Mouse (Mus musculus): Measurements from ENCODE around the gene G6pc3. TPM values are rescaled to one million over a fixed set of nuclear protein-coding genes. Genes with fewer than 3 reads are reported as not detected.

The G6pc3 gene
- total and polyA plus RNA-seq, 3 experiments = 31.3 to 72.3 (median 34.7) TPM

GRCm38 (mm10) chr11:102165971-102166722 lies 23.3 kb upstream of the G6pc3 start:
- Histone ChIP-seq H3K79me2 (replicated peaks; ENCODE audit: control insufficient read depth, extremely low read depth, insufficient read depth, poor library complexity, severe bottlenecking) (peaks cover 47% of the 10 kb centered on the region), H3K9me3 (replicated peaks; ENCODE audit: low read length) (no peaks in the 10 kb centered on the region), H3K9ac (ENCODE audit: insufficient read depth, low read depth) (no peak overlapping the region), H3K4me3 (replicated peaks in 1 of 3; ENCODE audit: low read depth in 2 of 3, low read length in 2 of 3, poor library complexity in 1 of 3) (no peak overlapping the region), H3K27ac (ENCODE audit: insufficient read depth, low read depth) (no peak overlapping the region), H3K27me3 (replicated peaks) (no peaks in the 10 kb centered on the region), H3K4me2 (ENCODE audit: insufficient read depth, low read depth, poor library complexity, severe bottlenecking) (no peak overlapping the region), H3K36me3 (replicated peaks in 1 of 2; ENCODE audit: control insufficient read depth in 1 of 2, insufficient read depth in 1 of 2, low read length in 1 of 2) (peaks cover 84 to 96% of the 10 kb centered on the region in 2 experiments), H3K4me1 (ENCODE audit: control insufficient read depth in 1 of 2, insufficient read depth in 2 of 2) (peaks cover 4 to 8% of the 10 kb centered on the region in 2 experiments; a peak in 3 of 4 replicates)
- DNase-seq (ENCODE audit: extremely low read depth) = no peak
- TF ChIP-seq TBP (conservative IDR thresholded peaks at IDR 0.05; ENCODE audit: low read depth, low read length) (no peak), MYC (IDR thresholded peaks at IDR 0.05; ENCODE audit: low read depth, low read length) (no peak), MAZ (IDR thresholded peaks at IDR 0.05; ENCODE audit: low read depth, low read length) (no peak), USF1 (IDR thresholded peaks at IDR 0.05; ENCODE audit: low read depth, low read length) (no peak), ZKSCAN1 (IDR thresholded peaks at IDR 0.05; ENCODE audit: borderline replicate concordance, low read depth, low read length) (no peak), CHD2 (IDR thresholded peaks at IDR 0.05; ENCODE audit: low read length) (no peak), RCOR1 (conservative IDR thresholded peaks at IDR 0.05; ENCODE audit: low read depth, low read length) (no peak), ZC3H11A (IDR thresholded peaks at IDR 0.05; ENCODE audit: low read depth, low read length) (no peak)
- in situ Hi-C loops (cut with MboI; ENCODE audit: low pct_ligation_motif_present, low pct_unique_long_range_greater_than_20kb, low sequenced_read_pairs) (no loop called here), dilution Hi-C loops (cut with MboI; ENCODE audit: extremely low pct_ligation_motif_present, extremely low pct_unique_long_range_greater_than_20kb, low sequenced_read_pairs) (no loop called here)

- dilution Hi-C loops (cut with MboI; ENCODE audit: extremely low pct_ligation_motif_present, extremely low pct_unique_long_range_greater_than_20kb, low sequenced_read_pairs) (no loop called here), in situ Hi-C loops (cut with MboI; ENCODE audit: low pct_ligation_motif_present, low pct_unique_long_range_greater_than_20kb, low sequenced_read_pairs) (no loop called here)
- no peak overlapping the region for H3K27ac ChIP-seq (ENCODE audit: insufficient read depth, low read depth)
- no peaks in the 10 kb centered on the region for H3K27me3 ChIP-seq (replicated peaks)
- DNase-seq (ENCODE audit: extremely low read depth) = no peak
- no peak overlapping the region for H3K4me2 ChIP-seq (ENCODE audit: insufficient read depth, low read depth, poor library complexity, severe bottlenecking)
- no peak overlapping the region for H3K4me3 ChIP-seq (replicated peaks in 1 of 3; ENCODE audit: low read depth in 2 of 3, low read length in 2 of 3, poor library complexity in 1 of 3)
- peaks cover 76 to 96% of the 10 kb centered on the region in 2 experiments for H3K36me3 ChIP-seq (replicated peaks in 1 of 2; ENCODE audit: control insufficient read depth in 1 of 2, insufficient read depth in 1 of 2, low read length in 1 of 2)
- TF ChIP-seq ETS1 (conservative IDR thresholded peaks at IDR 0.05; ENCODE audit: low read depth, low read length) (no peak), ZKSCAN1 (IDR thresholded peaks at IDR 0.05; ENCODE audit: borderline replicate concordance, low read depth, low read length) (no peak), JUND (conservative IDR thresholded peaks at IDR 0.05; ENCODE audit: low read depth, low read length) (no peak), USF2 (conservative IDR thresholded peaks at IDR 0.05; ENCODE audit: low read depth, low read length) (no peak), JUN (IDR thresholded peaks at IDR 0.05; ENCODE audit: insufficient read depth, low read depth, low read length) (no peak), BHLHE40 (IDR thresholded peaks at IDR 0.05; ENCODE audit: low read depth, low read length) (no peak), HCFC1 (IDR thresholded peaks at IDR 0.05; ENCODE audit: low read depth, low read length) (no peak), POLR2A (IDR thresholded peaks at IDR 0.05; ENCODE audit: low read depth, low read length) (no peak), POLR2AphosphoS2 (IDR thresholded peaks at IDR 0.05; ENCODE audit: low read depth, low read length) (no peak), GABPA (IDR thresholded peaks at IDR 0.05; ENCODE audit: insufficient replicate concordance, low read depth, low read length) (no peak), NELFE (IDR thresholded peaks at IDR 0.05; ENCODE audit: low read depth, low read length) (no peak), SIN3A (IDR thresholded peaks at IDR 0.05; ENCODE audit: low read length) (no peak), SMC3 (IDR thresholded peaks at IDR 0.05; ENCODE audit: low read depth, low read length) (no peak), CTCF (conservative IDR thresholded peaks at IDR 0.05 in 1 of 2, IDR thresholded peaks at IDR 0.05 in 1 of 2; ENCODE audit: low read depth in 2 of 2, low read length in 2 of 2) (no peak), NRF1 (IDR thresholded peaks at IDR 0.05; ENCODE audit: low read depth, low read length) (no peak)
- H3K4me1 ChIP-seq (ENCODE audit: control insufficient read depth in 1 of 2, insufficient read depth in 2 of 2) = peaks cover 4 to 14% of the 10 kb centered on the region in 2 experiments; a peak in 3 of 4 replicates
- no peak overlapping the region for H3K9ac ChIP-seq (ENCODE audit: insufficient read depth, low read depth)
- no peaks in the 10 kb centered on the region for H3K9me3 ChIP-seq (replicated peaks; ENCODE audit: low read length)
- H3K79me2 ChIP-seq (replicated peaks; ENCODE audit: control insufficient read depth, extremely low read depth, insufficient read depth, poor library complexity, severe bottlenecking) = peaks cover 61% of the 10 kb centered on the region
These were observed 21.9 kb upstream of the G6pc3 start for GRCm38 (mm10) chr11:102167539-102167938.

Measured in CH12.LX (cell line).